Mouse (Mus musculus) midbrain, postnatal 0 days (tissue): ENCODE results near the gene Lbh. TPM values are rescaled to one million over a fixed set of nuclear protein-coding genes. Genes with fewer than 3 reads are reported as not detected.

Experiments used
- ATAC-seq: fragments of 200-750 bp; cut with Nextera tagmentation; 2 replicates; pipeline ENCODE4 v1.8.0; 2017; ENCODE audit warnings: moderate number of reproducible peaks, mild to moderate bottlenecking, moderate TSS enrichment, moderate library complexity; ENCODE audit not compliant: low FRiP score
- DNase-seq: peaks from one replicate; pipeline ENCODE4 v3.0.0-alpha.2; 2015; ENCODE audit warnings: low spot score
- H3K27ac ChIP-seq: fragments of 300-500 bp; sonication (generic); 2 replicates; pipeline ENCODE4 v1.5.1; 2014; ENCODE audit warnings: low read depth, mild to moderate bottlenecking, low read length, mixed read lengths
- H3K27me3 ChIP-seq: fragments of 300-500 bp; sonication (generic); 2 replicates; pipeline ENCODE4 v1.6.1; 2014; ENCODE audit warnings: low read length, control low read depth, mixed read lengths; ENCODE audit not compliant: insufficient read depth
- H3K36me3 ChIP-seq: fragments of 300-500 bp; sonication (generic); 2 replicates; pipeline ENCODE4 v1.6.1; 2014; ENCODE audit warnings: low read length, control low read depth, mixed read lengths; ENCODE audit not compliant: insufficient read depth
- H3K4me1 ChIP-seq: fragments of 300-500 bp; sonication (generic); 2 replicates; pipeline ENCODE4 v1.6.1; 2014; ENCODE audit warnings: mild to moderate bottlenecking, control low read depth, antibody characterized with exemption, low read length, mixed read lengths; ENCODE audit not compliant: insufficient read depth
- H3K4me2 ChIP-seq: fragments of 300-500 bp; sonication (generic); 2 replicates; pipeline ENCODE4 v1.6.1; 2014; ENCODE audit warnings: low read depth, mild to moderate bottlenecking, low read length, mixed read lengths; ENCODE audit not compliant: poor library complexity, severe bottlenecking
- H3K4me3 ChIP-seq: fragments of 300-500 bp; sonication (generic); 2 replicates; pipeline ENCODE4 v1.5.1; 2014; ENCODE audit warnings: low read depth, mild to moderate bottlenecking, low read length, moderate library complexity
- H3K9ac ChIP-seq: fragments of 300-500 bp; sonication (generic); replicated peaks from 2 replicates; pipeline ENCODE4 v1.6.1; 2014; ENCODE audit warnings: mild to moderate bottlenecking, low read length, moderate library complexity, mixed read lengths; ENCODE audit not compliant: poor library complexity, severe bottlenecking
- H3K9me3 ChIP-seq: fragments of 300-500 bp; sonication (generic); 2 replicates; pipeline ENCODE4 v1.6.1; 2016; ENCODE audit warnings: low read length, control low read depth
- CTCF ChIP-seq: IDR thresholded peaks from 2 replicates; pipeline ENCODE4 v1.5.1; 2016; ENCODE audit warnings: antibody characterized with exemption, mild to moderate bottlenecking
- WGBS: fragments of 180-500 bp; shearing (Covaris S2); extraction: QIAGEN DNeasy Blood & Tissue Kit; methylation state at CpG from one replicate; pipeline ENCODE4 v1.1.7; 2014; 5-methylcytosine and 5-hydroxymethylcytosine counted together
- polyA plus RNA-seq: library from polyadenylated mRNA; unstranded; fragments of >200 nt; fragmentation: Nextera tagmentation; extraction: Ambion mirVana; gene quantifications from 2 replicates; pipeline ENCODE4 v1.2.1, GENCODE M21; 2015
- total RNA-seq: library from RNA; depleted of rRNA; stranded (reverse); fragments of >200 nt; gene quantifications from 2 replicates; pipeline ENCODE4 v1.2.3, GENCODE M21; 2014

Lbh gene
- total and polyA plus RNA-seq, 2 experiments from 2014 or later, result 3.3 to 77.1 TPM

DNA sequence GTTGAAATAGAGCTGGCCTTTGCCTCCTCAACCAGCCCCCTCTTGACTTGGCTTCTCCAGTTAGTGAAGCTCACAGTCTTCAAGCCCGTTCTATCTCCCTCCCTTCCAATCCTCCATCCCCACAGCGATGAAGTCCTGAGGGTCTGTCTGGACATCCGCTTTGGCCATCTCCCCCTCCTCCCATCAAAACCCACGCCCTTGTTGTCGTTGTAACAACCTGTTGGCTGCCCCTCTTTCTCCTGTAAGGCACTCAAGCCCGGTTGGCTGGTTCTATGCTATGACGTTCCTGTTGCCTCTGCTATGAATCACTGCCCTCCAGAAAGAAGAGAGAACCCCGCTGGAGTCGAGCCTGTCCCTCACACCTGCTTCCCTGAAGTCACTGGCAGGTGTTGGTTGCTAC lies 10.9 kb upstream of the Lbh start:
- Histone ChIP-seq H3K36me3 (no peaks in the 10 kb centered on the region), H3K4me2 (no peak overlapping the region), H3K9me3 (no peaks in the 10 kb centered on the region), H3K27ac (no peak overlapping the region), H3K4me3 (no peak overlapping the region), H3K9ac (no peak overlapping the region), H3K27me3 (no peaks in the 10 kb centered on the region), H3K4me1 (no peaks in the 10 kb centered on the region)
- 82% methylated on average over 9 of the region's 9 CpGs for WGBS
- DNase-seq, result no peak
- no peak for TF ChIP-seq CTCF
- ATAC-seq, result no peak

DNA sequence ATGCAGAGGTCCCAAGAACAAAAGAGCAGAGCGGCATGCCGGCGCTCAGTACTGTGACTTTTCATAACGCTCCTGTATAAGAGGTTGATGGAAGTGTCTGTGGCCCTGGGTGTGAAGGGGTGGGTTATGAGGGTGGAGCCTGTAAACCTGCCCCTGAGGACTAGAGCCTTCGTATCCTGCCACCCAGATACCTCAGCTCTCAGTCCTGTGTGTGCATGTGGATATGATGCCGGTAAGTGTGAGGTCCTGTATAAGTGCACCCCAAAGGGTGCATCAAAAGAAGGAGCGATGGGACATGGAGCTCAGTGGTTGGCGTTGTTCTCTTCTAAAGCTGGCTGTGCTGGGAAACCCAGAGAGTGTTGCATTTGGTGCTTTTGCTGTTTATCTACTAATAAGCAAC lies 10.3 kb upstream of the Lbh start:
- Histone ChIP-seq H3K4me1 (no peaks in the 10 kb centered on the region), H3K4me3 (no peak overlapping the region), H3K27ac (no peak overlapping the region), H3K9me3 (no peaks in the 10 kb centered on the region), H3K9ac (no peak overlapping the region), H3K4me2 (no peak overlapping the region), H3K36me3 (no peaks in the 10 kb centered on the region), H3K27me3 (no peaks in the 10 kb centered on the region)
- no peak for DNase-seq
- 88% methylated on average over 8 of the region's 8 CpGs for WGBS
- no peak for ATAC-seq
- no peak for TF ChIP-seq CTCF

DNA sequence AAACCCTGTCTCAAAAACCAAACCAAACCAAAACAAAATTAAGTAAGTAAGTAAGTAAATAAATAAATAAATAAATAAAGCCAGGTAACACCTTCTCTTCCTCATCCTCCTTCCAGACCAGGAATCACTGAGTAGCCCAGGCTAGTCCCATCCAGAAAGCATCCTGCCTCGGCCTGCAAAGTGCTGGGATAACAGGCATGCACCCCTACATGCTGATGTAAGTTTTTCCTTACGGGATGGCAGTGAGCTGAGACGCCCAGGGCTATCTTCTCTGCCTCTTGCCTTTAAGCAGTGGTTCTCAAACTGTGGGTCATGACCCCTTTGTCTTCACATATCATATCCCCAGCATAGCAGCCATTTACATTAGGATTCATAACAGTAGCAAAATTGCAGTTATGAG lies 9.5 kb upstream of the Lbh start:
- Histone ChIP-seq H3K36me3 (no peaks in the 10 kb centered on the region), H3K9me3 (no peaks in the 10 kb centered on the region), H3K4me2 (no peak overlapping the region), H3K4me1 (no peaks in the 10 kb centered on the region), H3K4me3 (no peak overlapping the region), H3K27me3 (no peaks in the 10 kb centered on the region), H3K9ac (no peak overlapping the region), H3K27ac (no peak overlapping the region)
- ATAC-seq (no peak), DNase-seq (no peak)
- WGBS, result 93% methylated on average over 3 of the region's 3 CpGs
- no peak for TF ChIP-seq CTCF

DNA sequence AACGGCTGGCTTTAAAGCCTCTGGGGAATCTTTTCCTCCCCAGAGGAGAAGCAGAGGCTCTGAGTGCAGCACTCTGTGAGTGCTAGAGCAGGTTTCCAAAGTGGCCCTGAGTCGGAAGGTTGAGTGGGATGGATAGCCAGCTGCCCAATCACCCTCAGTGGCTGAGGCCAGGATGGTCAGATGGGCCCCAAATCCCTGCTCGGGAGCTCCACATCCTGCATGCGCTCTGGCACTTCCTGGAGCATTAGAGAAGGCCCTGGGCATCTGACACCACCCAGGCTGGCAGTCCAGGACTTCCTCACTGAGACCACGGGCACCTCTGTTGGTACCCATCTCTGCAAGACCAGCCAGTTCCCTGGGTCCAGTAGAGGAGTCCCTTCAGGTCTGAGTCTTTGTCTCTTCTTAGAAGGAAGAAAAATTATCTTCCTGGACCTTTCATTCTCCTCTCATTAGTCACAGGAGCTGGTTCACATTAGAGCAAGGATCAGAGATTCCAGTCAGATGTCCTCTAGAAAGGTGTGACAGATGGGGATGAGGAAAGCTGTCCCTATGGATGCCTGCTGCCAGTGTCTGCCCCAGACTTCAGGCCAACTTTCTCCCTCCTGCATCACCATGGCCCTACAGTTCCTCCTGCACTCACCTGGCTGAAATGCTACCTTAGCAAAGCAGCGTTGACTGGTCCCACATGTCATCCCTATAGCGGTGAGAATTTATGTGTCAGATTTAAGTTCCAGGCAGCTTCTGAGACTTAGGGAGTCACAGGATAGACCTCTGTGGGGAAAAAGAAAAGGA lies 8.8 kb upstream of the Lbh start:
- 89% methylated on average over 7 of the region's 7 CpGs for WGBS
- no peak for TF ChIP-seq CTCF
- H3K27me3 ChIP-seq, result no peaks in the 10 kb centered on the region
- no peak for ATAC-seq
- H3K4me1 ChIP-seq, result no peaks in the 10 kb centered on the region
- H3K9ac ChIP-seq, result no peak overlapping the region
- H3K36me3 ChIP-seq, result no peaks in the 10 kb centered on the region
- DNase-seq, result no peak
- H3K4me2 ChIP-seq, result no peak overlapping the region
- H3K9me3 ChIP-seq, result no peaks in the 10 kb centered on the region
- H3K4me3 ChIP-seq, result no peak overlapping the region
- H3K27ac ChIP-seq, result no peak overlapping the region

DNA sequence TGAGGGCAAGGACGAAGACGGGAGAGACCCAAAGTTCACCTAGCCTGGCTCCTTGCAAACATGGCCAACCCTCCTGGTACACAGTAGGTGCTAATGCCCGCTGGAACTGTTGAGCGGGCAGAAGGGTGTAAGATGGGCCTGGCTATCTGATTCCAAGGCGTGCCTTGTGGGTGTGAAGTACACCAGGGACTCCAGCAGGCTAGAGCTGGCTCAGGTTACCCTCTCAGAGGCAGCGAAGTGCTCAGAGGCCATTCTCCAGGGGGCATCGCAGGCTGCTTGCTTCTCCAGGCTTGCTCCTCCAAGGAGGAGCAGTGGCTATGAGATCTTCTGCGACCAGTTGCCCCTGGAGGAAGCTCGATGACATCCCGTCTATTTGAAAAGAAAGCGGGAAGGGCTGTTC lies 6.8 kb upstream of the Lbh start:
- H3K27me3 ChIP-seq, result no peaks in the 10 kb centered on the region
- no peak overlapping the region for H3K27ac ChIP-seq
- no peak overlapping the region for H3K9ac ChIP-seq
- H3K4me1 ChIP-seq, result no peaks in the 10 kb centered on the region
- H3K36me3 ChIP-seq, result no peaks in the 10 kb centered on the region
- WGBS, result 80% methylated on average over 11 of the region's 11 CpGs
- ATAC-seq (no peak), DNase-seq (no peak)
- H3K4me2 ChIP-seq, result no peak overlapping the region
- H3K9me3 ChIP-seq, result no peaks in the 10 kb centered on the region
- no peak overlapping the region for H3K4me3 ChIP-seq
- no peak for TF ChIP-seq CTCF

DNA sequence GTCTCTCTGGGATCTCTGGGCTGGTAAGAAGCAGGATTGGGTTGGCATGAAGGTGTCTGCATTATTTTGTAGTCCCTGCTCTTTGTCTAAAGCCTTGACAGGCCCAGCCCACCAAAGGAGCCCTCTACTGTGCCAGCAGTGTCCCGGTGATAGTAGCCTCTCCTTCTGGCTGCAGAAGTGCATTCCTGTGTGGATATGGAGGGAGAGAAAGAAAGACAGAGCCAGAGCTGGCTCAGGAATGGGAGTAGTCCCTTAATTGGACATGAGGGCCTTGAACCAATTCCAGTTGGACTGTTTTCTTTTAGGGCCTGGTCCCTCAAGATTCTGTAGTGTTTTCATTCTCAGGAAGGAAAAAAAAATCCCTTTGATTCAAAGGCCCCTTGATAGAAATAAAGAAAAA lies 6.4 kb upstream of the Lbh start:
- DNase-seq, result no peak
- no peak overlapping the region for H3K27ac ChIP-seq
- H3K4me3 ChIP-seq, result no peak overlapping the region
- no peak overlapping the region for H3K4me2 ChIP-seq
- H3K36me3 ChIP-seq, result no peaks in the 10 kb centered on the region
- no peak overlapping the region for H3K9ac ChIP-seq
- no peaks in the 10 kb centered on the region for H3K27me3 ChIP-seq
- H3K9me3 ChIP-seq, result no peaks in the 10 kb centered on the region
- 42% methylated on average over 1 of the region's 1 CpGs for WGBS
- H3K4me1 ChIP-seq, result no peaks in the 10 kb centered on the region
- no peak for ATAC-seq
- no peak for TF ChIP-seq CTCF
